Mouse (Mus musculus): ENCODE data around the gene Mcu. TPM values are rescaled to one million over a fixed set of nuclear protein-coding genes. Genes with fewer than 3 reads are reported as not detected.

The Mcu gene
- polyA plus RNA-seq, 1 experiment from 2014 or later, result 23.8 TPM

- ATAC-seq (replicated peaks; ENCODE audit: extremely low read depth, insufficient read depth, low FRiP score), result no peak
- WGBS, result 79% methylated on average over 3 of the region's 3 CpGs
- H3K4me1 ChIP-seq (ENCODE audit: control insufficient read depth, insufficient read depth, low read length), result peaks cover 45% of the 10 kb centered on the region
Measured at GRCm38 (mm10) chr10:59444106-59444505, 172.4 kb downstream of the Mcu start.

GRCm38 (mm10) chr10:59443212-59443611 is 173.3 kb downstream of the Mcu start:
- Histone ChIP-seq H3K36me3 (ENCODE audit: control insufficient read depth, insufficient read depth) (no peaks in the 10 kb centered on the region), H3K27ac (ENCODE audit: low read length) (peak overlapping the region; percentile 9; the same call in 1 of the 2 replicates), H3K4me3 (ENCODE audit: low read length) (no peak overlapping the region), H3K4me2 (ENCODE audit: low read depth, low read length) (peak overlapping the region; percentile 28; the same call in 1 of the 2 replicates), H3K9ac (ENCODE audit: low read length) (no peak overlapping the region), H3K27me3 (ENCODE audit: control insufficient read depth, insufficient read depth, low read length) (no peaks in the 10 kb centered on the region), H3K4me1 (ENCODE audit: control insufficient read depth, insufficient read depth, low read length) (peaks cover 46% of the 10 kb centered on the region), H3K9me3 (replicated peaks; ENCODE audit: control insufficient read depth, low read length) (no peaks in the 10 kb centered on the region)
- peak; percentile 52; the same call in 1 of the 2 replicates for ATAC-seq (replicated peaks; ENCODE audit: extremely low read depth, insufficient read depth, low FRiP score)
- 7% methylated on average over 7 of the region's 7 CpGs for WGBS

More at GRCm38 (mm10) chr10:59444106-59444505, 172.4 kb downstream of the Mcu start:
- H3K36me3 ChIP-seq (ENCODE audit: control insufficient read depth, insufficient read depth), result no peaks in the 10 kb centered on the region
- no peaks in the 10 kb centered on the region for H3K27me3 ChIP-seq (ENCODE audit: control insufficient read depth, insufficient read depth, low read length)
- H3K4me3 ChIP-seq (ENCODE audit: low read length), result no peak overlapping the region
- H3K4me2 ChIP-seq (ENCODE audit: low read depth, low read length), result no peak overlapping the region
- H3K9ac ChIP-seq (ENCODE audit: low read length), result no peak overlapping the region
- H3K27ac ChIP-seq (ENCODE audit: low read length), result no peak overlapping the region
- no peaks in the 10 kb centered on the region for H3K9me3 ChIP-seq (replicated peaks; ENCODE audit: control insufficient read depth, low read length)

- Histone ChIP-seq H3K4me1 (ENCODE audit: control insufficient read depth, insufficient read depth, low read length) (peaks cover 41% of the 10 kb centered on the region), H3K27ac (ENCODE audit: low read length) (peak within 1 kb of the TSS; percentile 9; the same call in 1 of the 2 replicates), H3K4me3 (ENCODE audit: low read length) (no peak within 1 kb of the TSS), H3K27me3 (ENCODE audit: control insufficient read depth, insufficient read depth, low read length) (no peaks in the 10 kb centered on the region), H3K36me3 (ENCODE audit: control insufficient read depth, insufficient read depth) (no peaks in the 10 kb centered on the region), H3K9ac (ENCODE audit: low read length) (no peak within 1 kb of the TSS), H3K4me2 (ENCODE audit: low read depth, low read length) (no peak within 1 kb of the TSS), H3K9me3 (replicated peaks; ENCODE audit: control insufficient read depth, low read length) (no peaks in the 10 kb centered on the region)
- no peak; the same call in 1 of the 2 replicates for ATAC-seq (replicated peaks; ENCODE audit: extremely low read depth, insufficient read depth, low FRiP score)
- 57% methylated on average over 11 of the region's 11 CpGs for WGBS
Measured at GRCm38 (mm10) chr10:59441735-59442134, 174.8 kb downstream of the Mcu start, which contains the start of gene Oit3. Oit3 (minus strand) TSS chr10:59441778.

GRCm38 (mm10) chr10:59440177-59440576 is 176.3 kb downstream of the Mcu start:
- 23% methylated on average over 6 of the region's 6 CpGs for WGBS
- no peak for ATAC-seq (replicated peaks; ENCODE audit: extremely low read depth, insufficient read depth, low FRiP score)
- no peak overlapping the region for H3K9ac ChIP-seq (ENCODE audit: low read length)

GRCm38 (mm10) chr10:59439508-59439931 is 177.0 kb downstream of the Mcu start:
- H3K9ac ChIP-seq (ENCODE audit: low read length), result no peak overlapping the region
- no peaks in the 10 kb centered on the region for H3K9me3 ChIP-seq (replicated peaks; ENCODE audit: control insufficient read depth, low read length)
- ATAC-seq (replicated peaks; ENCODE audit: extremely low read depth, insufficient read depth, low FRiP score), result no peak; the same call in 1 of the 2 replicates
- H3K4me3 ChIP-seq (ENCODE audit: low read length), result no peak overlapping the region
- 0 out of 2 replicates have a peak overlapping the region, but pooled peaks have one; percentile 25 for H3K4me2 ChIP-seq (ENCODE audit: low read depth, low read length)
- H3K36me3 ChIP-seq (ENCODE audit: control insufficient read depth, insufficient read depth), result no peaks in the 10 kb centered on the region
- peak overlapping the region; percentile 74 for H3K27ac ChIP-seq (ENCODE audit: low read length)
- peaks cover 35% of the 10 kb centered on the region for H3K4me1 ChIP-seq (ENCODE audit: control insufficient read depth, insufficient read depth, low read length)
- 15% methylated on average over 5 of the region's 5 CpGs for WGBS
- H3K27me3 ChIP-seq (ENCODE audit: control insufficient read depth, insufficient read depth, low read length), result no peaks in the 10 kb centered on the region

More at GRCm38 (mm10) chr10:59440177-59440576, 176.3 kb downstream of the Mcu start:
- H3K36me3 ChIP-seq (ENCODE audit: control insufficient read depth, insufficient read depth), result no peaks in the 10 kb centered on the region
- H3K27me3 ChIP-seq (ENCODE audit: control insufficient read depth, insufficient read depth, low read length), result no peaks in the 10 kb centered on the region
- H3K9me3 ChIP-seq (replicated peaks; ENCODE audit: control insufficient read depth, low read length), result no peaks in the 10 kb centered on the region
- no peak overlapping the region for H3K4me2 ChIP-seq (ENCODE audit: low read depth, low read length)
- H3K4me3 ChIP-seq (ENCODE audit: low read length), result no peak overlapping the region
- peaks cover 36% of the 10 kb centered on the region for H3K4me1 ChIP-seq (ENCODE audit: control insufficient read depth, insufficient read depth, low read length)
- H3K27ac ChIP-seq (ENCODE audit: low read length), result peak overlapping the region; percentile 74

- Histone ChIP-seq H3K27me3 (ENCODE audit: control insufficient read depth, insufficient read depth, low read length) (no peaks in the 10 kb centered on the region), H3K4me2 (ENCODE audit: low read depth, low read length) (no peak overlapping the region), H3K4me3 (ENCODE audit: low read length) (no peak overlapping the region), H3K36me3 (ENCODE audit: control insufficient read depth, insufficient read depth) (no peaks in the 10 kb centered on the region), H3K4me1 (ENCODE audit: control insufficient read depth, insufficient read depth, low read length) (peaks cover 27% of the 10 kb centered on the region), H3K9me3 (replicated peaks; ENCODE audit: control insufficient read depth, low read length) (no peaks in the 10 kb centered on the region), H3K9ac (ENCODE audit: low read length) (no peak overlapping the region), H3K27ac (ENCODE audit: low read length) (no peak overlapping the region)
- no peak for ATAC-seq (replicated peaks; ENCODE audit: extremely low read depth, insufficient read depth, low FRiP score)
- WGBS, result 91% methylated on average over 12 of the region's 12 CpGs
Measured at GRCm38 (mm10) chr10:59438651-59439050, 177.8 kb downstream of the Mcu start.

GRCm38 (mm10) chr10:59435746-59436145 is 180.7 kb downstream of the Mcu start:
- Histone ChIP-seq H3K36me3 (ENCODE audit: control insufficient read depth, insufficient read depth) (no peaks in the 10 kb centered on the region), H3K27me3 (ENCODE audit: control insufficient read depth, insufficient read depth, low read length) (no peaks in the 10 kb centered on the region)

GRCm38 (mm10) chr10:59430701-59431218 is 185.7 kb downstream of the Mcu start:
- peaks cover 2% of the 10 kb centered on the region; the same call in 1 of the 2 replicates for H3K4me1 ChIP-seq (ENCODE audit: control insufficient read depth, insufficient read depth, low read length)
- H3K4me2 ChIP-seq (ENCODE audit: low read depth, low read length), result no peak overlapping the region; the same call in 1 of the 2 replicates
- no peak overlapping the region for H3K4me3 ChIP-seq (ENCODE audit: low read length)
- no peaks in the 10 kb centered on the region for H3K36me3 ChIP-seq (ENCODE audit: control insufficient read depth, insufficient read depth)
- H3K27me3 ChIP-seq (ENCODE audit: control insufficient read depth, insufficient read depth, low read length), result no peaks in the 10 kb centered on the region
- H3K9ac ChIP-seq (ENCODE audit: low read length), result no peak overlapping the region
- 18% methylated on average over 6 of the region's 6 CpGs for WGBS
- H3K9me3 ChIP-seq (replicated peaks; ENCODE audit: control insufficient read depth, low read length), result no peaks in the 10 kb centered on the region
- peak; percentile 37; the same call in 1 of the 2 replicates for ATAC-seq (replicated peaks; ENCODE audit: extremely low read depth, insufficient read depth, low FRiP score)
- H3K27ac ChIP-seq (ENCODE audit: low read length), result no peak overlapping the region

More at GRCm38 (mm10) chr10:59435746-59436145, 180.7 kb downstream of the Mcu start:
- Histone ChIP-seq H3K4me1 (ENCODE audit: control insufficient read depth, insufficient read depth, low read length) (peaks cover 14% of the 10 kb centered on the region), H3K9ac (ENCODE audit: low read length) (no peak overlapping the region), H3K4me3 (ENCODE audit: low read length) (no peak overlapping the region), H3K9me3 (replicated peaks; ENCODE audit: control insufficient read depth, low read length) (no peaks in the 10 kb centered on the region), H3K4me2 (ENCODE audit: low read depth, low read length) (no peak overlapping the region), H3K27ac (ENCODE audit: low read length) (no peak overlapping the region)
- WGBS, result 93% methylated on average over 18 of the region's 18 CpGs
- ATAC-seq (replicated peaks; ENCODE audit: extremely low read depth, insufficient read depth, low FRiP score), result no peak

GRCm38 (mm10) chr10:59429448-59430135 is 186.9 kb downstream of the Mcu start:
- H3K4me2 ChIP-seq (ENCODE audit: low read depth, low read length), result no peak overlapping the region
- no peaks in the 10 kb centered on the region for H3K9me3 ChIP-seq (replicated peaks; ENCODE audit: control insufficient read depth, low read length)
- H3K4me1 ChIP-seq (ENCODE audit: control insufficient read depth, insufficient read depth, low read length), result peaks cover 10% of the 10 kb centered on the region
- no peak overlapping the region for H3K9ac ChIP-seq (ENCODE audit: low read length)
- H3K27me3 ChIP-seq (ENCODE audit: control insufficient read depth, insufficient read depth, low read length), result no peaks in the 10 kb centered on the region
- no peaks in the 10 kb centered on the region for H3K36me3 ChIP-seq (ENCODE audit: control insufficient read depth, insufficient read depth)
- H3K4me3 ChIP-seq (ENCODE audit: low read length), result no peak overlapping the region
- no peak overlapping the region for H3K27ac ChIP-seq (ENCODE audit: low read length)
- peak; percentile 33; the same call in 1 of the 2 replicates for ATAC-seq (replicated peaks; ENCODE audit: extremely low read depth, insufficient read depth, low FRiP score)
- 68% methylated on average over 16 of the region's 16 CpGs for WGBS

All from heart, embryonic 16.5 days (tissue).